Mouse (Mus musculus) ovary, postnatal 36 days (tissue): Measurements from ENCODE around the gene Elmod1.

Experiments used
- DNase-seq: peaks from one replicate; pipeline ENCODE4 v3.0.0; 2022; ENCODE audit warnings: low spot score, mixed read lengths

Gene Elmod1

GRCm38 (mm10) chr9:53906798-53907197, 68.3 kb downstream of the Elmod1 start:
- DNase-seq = no peak

GRCm38 (mm10) chr9:53905418-53905817, 69.7 kb downstream of the Elmod1 start:
- DNase-seq = no peak

- no peak for DNase-seq
Measured at GRCm38 (mm10) chr9:53903215-53903842, 71.8 kb downstream of the Elmod1 start.

- no peak for DNase-seq
Measured at GRCm38 (mm10) chr9:53899836-53900235, 75.3 kb downstream of the Elmod1 start.

GRCm38 (mm10) chr9:53895827-53896226, 79.3 kb downstream of the Elmod1 start:
- no peak for DNase-seq

GRCm38 (mm10) chr9:53890075-53890474, 85.0 kb downstream of the Elmod1 start:
- peak; percentile 16 for DNase-seq

GRCm38 (mm10) chr9:53883588-53884280, 91.4 kb downstream of the Elmod1 start:
- no peak for DNase-seq

- DNase-seq = no peak
Measured at GRCm38 (mm10) chr9:53877423-53877822, 97.7 kb downstream of the Elmod1 start.

- no peak for DNase-seq
Measured at GRCm38 (mm10) chr9:53873239-53873638, 101.9 kb downstream of the Elmod1 start.
